Mouse (Mus musculus) cerebellum, adult 9-10 months (tissue): ENCODE measurements around the gene Zfp536.
"Not testable (repeated sequence)": the region's sequence is repeated elsewhere in the genome, so short reads cannot be mapped to it uniquely, and the experiment has no call there.

Source experiments
- DNase-seq: peaks from one replicate; pipeline ENCODE4 v3.0.0; 2022

Gene Zfp536

DNA sequence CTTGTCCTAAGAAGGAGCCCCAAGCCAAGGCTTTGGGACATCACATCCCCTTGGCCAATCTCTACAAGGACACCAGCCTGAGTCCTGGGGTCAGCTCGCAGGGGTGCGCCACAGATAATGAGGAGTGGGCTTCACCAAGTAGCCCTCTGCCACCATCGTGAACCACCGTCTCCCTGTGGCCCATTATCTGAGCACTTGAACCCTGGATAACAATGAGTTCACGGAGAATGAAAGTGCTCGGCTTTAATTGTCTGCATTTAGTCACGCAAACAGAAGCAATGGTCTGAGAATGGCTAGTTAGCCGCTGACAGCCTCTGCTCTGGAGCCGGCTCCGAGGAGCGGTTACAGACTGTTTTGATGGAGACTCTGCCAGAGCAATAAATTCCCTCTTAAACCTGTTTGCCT lies 84.3 kb downstream of the Zfp536 start:
- DNase-seq, result peak; percentile 43

DNA sequence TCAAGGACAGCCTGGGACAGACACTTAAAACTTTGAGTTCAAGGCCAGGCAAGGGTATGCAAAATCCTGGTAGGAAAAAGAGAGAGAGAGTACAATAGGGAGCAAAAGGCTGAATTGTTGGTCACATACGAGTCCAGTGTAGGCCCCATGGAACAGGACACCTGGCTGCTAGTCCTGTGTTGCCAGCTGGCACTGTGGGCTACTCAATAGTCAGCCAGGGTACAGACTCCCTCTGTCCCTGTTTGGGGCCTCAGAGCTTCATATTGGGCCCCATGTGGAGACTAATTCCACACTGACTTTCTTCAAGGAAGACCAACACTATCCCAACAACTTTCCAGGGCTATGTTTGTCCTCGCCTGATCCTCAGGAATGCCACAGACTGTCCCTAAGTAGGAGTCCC lies 87.1 kb downstream of the Zfp536 start:
- DNase-seq, result peak; percentile 41

DNA sequence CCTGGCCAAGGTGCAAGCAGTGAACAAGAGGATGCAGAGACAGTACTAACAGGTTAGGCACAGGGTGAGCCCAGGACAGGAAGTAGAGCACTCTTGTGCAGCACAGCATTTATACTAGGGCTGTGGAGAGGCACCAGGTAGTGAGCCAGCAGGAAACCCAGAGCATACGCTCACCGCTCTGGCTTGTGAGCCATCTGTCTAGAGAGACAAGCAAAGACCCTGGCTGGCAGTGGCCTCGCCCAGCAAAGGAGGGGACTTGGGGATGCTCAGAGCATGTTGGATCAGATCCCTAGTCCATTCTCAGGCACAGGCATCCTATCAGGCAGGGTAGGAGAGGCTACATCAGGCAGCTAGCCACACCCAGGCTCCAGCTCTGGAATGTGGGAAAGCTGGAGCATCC lies 88.2 kb downstream of the Zfp536 start:
- peak; percentile 83 for DNase-seq

DNA sequence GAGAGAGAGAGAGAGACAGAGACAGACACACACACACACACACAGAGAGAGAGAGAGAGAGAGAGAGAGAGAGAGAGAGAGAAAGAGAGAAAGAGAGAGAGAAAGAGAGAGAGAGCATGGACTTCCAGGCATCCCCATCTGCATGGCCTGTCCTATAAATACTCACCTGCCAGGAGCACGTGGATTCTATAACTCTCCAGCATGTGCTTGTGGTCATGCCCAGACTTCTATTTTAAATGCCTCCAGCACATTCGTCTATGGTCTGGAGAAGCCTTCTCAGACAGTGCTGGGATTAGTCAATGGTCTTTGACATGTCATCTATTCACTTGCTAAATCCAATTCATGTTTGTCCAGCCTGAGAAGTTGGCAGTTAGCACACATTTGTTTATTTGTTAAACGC lies 92.1 kb downstream of the Zfp536 start:
- no peak for DNase-seq

DNA sequence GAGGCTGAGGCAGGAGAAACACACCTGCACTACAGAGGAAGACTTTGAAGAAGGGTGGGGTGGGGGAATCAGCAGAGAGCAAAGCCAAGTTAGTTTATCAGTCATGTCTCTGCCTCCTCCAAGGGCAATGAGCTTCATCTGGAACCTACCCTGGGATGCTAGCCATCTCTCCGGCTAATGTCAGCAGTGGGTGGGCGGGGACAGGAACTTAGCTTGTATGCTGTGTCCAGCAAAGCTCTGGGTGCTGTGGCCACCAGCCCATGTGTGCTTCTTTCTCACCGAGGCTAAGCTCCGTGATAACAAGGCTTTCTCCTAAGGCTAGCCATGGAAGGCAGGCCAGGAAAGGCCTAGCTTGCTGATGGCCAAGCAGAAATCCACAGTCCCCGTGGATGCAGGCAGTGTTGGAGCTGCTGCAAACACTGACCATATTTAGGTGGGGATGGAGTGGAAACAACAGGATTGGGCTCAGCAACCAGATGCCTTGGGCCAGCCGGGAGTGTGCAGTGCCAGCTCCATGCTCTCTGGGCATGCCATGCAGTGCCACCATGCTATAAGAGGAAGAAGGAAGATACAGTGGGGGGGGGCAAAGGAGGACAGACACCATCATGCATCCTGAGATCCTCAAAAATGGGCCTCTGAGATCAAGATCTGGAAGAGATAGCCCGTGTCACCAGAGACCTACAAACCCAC lies 109.6 kb downstream of the Zfp536 start:
- DNase-seq, result peak; percentile 41

DNA sequence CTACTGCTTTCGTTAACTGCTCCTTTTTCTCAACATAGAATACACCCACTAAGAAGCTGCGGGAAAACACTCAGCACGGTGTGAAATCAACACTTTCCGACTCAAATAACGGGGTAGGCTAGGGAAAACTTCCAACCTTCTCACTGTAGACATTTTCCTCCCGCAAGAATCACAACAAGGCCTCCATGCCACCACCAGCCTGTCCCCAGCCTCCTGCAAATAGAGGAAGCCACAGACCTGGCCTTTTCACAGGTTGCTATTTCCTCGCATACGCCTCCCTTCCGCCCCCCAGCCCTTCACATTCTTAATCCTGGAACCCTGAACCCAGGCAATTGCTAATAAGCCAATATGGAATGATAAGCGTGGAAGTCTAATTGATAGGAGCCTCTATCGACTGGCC lies 124.8 kb downstream of the Zfp536 start:
- DNase-seq, result no peak

DNA sequence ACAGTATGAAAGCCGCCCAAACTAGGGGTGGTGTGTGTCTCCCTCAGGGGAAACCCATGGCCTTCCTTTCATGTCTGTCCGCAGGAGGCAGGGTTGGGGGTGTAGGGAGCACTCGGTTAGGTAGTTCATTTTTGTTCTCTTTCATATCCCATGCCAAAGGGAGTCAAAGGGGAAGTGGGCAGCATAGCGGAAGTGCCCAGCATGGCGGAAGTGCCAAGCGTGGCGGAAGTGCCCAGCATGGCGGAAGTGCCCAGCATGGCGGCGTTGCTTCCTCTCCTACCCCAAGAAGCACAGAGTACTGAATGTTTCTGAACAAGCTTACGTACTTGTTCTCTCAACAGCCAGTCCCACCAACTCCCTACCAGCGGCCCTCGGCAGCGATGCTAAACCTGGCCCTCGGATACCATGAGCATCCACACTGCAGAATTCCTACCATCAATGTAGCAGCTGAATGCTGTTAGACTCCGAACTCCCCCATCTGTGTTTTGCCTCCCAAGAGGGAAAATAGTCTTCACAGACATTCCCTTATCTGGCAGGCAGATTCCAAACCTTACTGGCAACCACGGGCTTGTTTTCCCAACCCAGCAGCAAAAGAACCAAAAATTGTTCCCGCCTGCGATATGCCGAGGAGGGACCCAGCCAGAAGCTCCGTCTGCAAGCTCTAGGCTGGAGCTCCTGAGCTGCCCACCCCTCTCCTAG lies 125.4 kb downstream of the Zfp536 start:
- no peak for DNase-seq

DNA sequence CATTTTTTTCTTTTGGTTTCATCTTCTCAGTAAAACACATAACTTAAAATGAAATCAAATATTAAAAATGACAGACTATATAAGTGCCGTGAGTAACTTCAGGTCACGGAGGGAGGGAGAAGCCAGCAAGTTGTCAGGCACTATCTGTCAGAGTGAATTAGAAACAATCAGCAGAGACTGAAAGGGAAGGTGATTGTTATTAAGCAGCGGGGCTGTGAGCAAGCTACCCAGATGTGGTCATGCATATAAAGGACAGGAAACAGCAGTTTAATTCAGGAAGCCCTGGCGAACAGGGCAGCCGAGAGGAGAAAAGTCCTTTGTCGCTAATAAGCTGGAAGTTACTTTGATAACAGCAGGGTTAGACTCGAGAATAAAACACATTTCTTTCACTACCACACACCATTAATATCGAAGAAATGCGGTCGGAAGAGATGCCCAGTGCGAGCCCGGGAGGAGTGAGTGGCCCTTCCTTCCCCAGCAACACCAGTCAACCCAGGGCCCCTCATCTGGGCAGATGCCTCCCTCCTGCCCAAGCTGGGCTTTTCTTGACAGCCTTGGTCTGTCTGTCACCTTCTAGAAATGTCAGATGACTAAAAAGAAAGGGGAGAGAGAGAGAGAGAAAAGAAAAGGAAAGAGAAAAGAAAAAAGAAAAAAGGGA lies 133.6 kb downstream of the Zfp536 start:
- no peak for DNase-seq

DNA sequence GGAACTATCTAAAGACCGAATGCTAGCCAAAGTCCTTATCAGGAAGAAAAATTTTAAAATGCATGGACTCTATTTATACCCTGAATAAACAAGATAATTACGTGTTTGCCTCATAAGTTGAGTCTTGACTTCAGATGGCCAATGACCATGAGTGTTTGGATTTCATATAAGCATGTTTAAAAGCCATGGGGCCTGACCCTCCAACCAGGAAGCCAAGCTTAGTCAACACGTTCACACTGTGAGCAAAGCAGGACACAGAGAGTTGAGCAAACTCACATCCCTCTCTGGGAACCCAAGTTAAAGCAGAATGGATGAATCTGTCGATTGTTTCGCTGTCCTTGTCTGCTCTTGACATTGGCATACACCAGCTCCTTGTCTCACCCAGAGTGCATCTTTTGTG lies 138.6 kb downstream of the Zfp536 start:
- no peak for DNase-seq

DNA sequence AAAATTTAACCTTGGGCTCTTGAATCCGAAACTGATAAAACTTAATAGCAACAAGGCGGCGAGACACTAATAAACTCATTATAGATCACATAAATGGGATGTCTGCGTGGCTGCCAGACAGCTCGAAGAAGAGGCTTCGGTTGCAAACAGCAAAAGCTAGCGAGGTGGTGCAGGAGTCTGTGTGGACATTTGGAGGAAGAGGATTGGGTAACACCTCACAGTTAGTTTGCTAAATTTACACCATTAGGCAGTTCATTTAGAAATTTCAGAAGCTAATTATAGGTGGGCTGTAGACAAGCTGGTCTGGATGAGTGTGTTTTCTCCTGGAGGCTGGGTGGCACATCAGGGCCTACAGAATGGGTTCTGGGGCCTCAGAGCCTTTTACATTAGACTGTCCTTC lies 143.0 kb downstream of the Zfp536 start:
- no peak for DNase-seq

DNA sequence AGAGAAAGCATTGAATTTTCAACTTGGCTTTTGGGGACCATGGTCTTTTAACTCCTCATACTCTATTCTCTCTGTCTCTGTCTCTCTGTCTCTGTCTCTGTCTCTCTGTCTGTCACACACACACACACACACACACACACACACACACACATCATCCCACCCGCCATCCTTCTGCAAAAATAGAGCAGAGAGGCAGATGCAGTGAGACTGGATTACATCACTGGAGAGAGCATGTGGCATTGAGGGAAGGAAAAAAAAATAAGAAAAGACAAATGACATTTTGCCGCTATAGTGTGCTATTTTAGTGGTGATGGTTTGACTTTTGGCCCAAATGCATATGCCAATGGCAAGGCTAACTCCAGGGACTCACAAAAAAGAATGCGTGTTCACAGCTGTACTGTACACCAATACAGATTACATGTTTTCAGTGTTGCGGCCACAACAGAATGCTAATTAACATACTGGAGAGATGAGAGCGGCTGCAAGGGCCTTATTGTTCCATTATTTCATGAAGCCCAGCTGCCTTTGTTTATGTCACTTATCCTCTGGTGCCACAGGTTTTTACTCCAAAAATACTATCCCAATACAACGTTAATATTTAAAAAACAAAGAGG lies 145.4 kb downstream of the Zfp536 start:
- no peak for DNase-seq

DNA sequence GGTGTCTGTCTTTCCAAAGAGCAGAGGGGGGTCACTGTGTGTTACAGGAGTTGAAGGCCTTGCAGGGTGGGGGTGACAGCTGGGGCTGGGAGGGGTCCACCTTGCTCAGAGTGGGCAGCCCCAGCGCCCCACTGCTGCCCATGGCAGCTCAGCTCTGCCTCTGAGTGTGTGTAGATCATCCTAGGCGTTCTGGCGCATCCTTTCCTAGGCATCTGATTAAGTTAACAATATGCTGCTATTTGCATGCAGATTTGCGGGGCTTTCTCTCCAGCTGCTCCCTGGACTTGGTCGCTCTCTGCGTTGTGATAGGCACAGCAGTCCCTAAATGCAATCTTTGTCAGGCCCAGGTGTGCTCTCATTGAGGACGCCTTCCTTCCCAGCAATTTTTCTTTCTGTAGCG lies 147.7 kb downstream of the Zfp536 start:
- DNase-seq, result no peak

DNA sequence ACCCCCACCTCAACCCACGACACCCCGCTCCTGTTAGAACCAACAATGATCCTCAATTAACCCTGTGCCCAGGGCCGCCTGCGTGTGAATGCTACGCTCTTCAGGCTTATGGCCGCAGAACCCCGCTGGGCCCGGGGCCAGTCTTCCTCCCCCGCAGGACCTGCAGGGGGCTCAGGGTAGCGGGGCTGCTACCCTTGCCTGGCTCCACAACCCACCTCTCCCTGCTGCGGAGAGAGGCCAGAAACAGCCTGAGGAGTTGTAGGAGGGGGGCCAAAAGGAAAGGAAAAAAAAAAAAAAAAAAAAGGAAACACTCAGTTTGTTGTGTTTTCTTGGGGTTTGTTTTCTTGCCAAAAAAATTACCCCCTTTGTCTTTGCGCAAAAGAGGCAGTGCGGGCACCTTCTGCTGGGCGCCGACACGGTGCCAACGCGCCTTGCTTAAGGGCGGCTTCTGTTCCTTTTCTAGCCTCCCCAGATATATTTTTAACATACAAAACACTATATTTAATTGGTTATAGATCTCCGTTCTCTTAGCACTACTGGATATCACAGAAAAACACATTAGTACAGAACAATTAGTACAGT lies 148.6 kb downstream of the Zfp536 start:
- peak; percentile 71 for DNase-seq

DNA sequence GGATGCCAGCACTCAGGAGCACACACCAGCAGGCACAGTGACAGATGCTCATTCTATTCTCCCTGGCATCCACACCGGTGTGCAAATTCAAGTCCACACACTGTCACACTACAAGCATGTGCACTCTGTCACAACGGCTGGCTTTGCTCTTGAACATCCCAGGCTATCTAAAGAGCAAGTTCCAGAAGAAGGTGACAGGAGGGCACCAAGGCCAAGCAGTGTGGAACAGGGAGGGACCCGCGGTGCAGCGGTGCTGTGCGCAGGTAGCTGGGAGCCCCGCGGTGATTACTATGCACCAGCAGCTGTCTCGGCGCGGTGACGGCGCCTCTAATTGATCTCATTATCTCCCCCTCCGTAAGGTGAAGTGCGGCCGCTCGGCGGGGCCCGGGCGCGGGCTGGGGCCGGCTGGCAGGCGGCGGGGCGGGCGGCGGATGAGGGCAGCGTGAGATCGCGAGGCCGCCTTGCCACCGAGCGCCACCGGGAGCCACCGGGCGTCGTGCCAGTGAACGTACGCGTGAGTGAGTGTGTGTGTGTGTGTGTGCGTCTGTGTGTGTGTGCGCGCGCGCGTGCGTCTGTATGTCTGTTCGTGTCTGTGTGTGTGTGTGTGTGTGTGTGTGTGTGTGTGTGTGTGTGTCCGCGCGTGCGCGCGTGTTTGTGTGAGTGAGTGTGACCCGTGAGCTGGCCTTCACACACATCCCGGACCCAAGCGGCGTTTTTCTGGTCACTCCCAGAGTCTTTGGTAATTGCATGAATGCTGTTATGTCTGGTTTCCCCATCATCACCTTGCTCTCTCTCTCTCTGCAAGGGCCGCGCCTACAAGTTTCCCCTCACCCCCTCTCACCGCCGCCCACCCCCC lies 149.3 kb downstream of the Zfp536 start:
- DNase-seq, result peak; percentile 91

DNA sequence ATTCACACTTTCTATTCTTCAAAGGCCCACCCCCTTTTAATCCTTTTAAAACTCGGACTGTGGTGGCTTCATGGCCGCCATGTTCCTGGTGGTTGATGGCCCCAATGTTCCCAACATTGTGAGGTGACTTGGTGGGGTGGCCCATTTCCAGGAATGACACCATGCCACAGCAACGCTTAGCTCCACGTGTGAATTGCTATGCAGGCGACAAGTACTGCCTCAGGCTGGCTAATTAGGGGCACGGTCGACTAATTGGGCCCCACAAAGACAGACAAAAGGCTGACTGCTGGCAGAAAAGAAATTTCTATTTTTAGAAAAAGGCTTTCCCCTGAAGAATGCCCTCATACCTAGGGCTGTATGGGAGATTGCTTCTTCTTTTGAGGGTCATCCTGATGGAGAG lies 154.2 kb downstream of the Zfp536 start:
- no peak for DNase-seq

DNA sequence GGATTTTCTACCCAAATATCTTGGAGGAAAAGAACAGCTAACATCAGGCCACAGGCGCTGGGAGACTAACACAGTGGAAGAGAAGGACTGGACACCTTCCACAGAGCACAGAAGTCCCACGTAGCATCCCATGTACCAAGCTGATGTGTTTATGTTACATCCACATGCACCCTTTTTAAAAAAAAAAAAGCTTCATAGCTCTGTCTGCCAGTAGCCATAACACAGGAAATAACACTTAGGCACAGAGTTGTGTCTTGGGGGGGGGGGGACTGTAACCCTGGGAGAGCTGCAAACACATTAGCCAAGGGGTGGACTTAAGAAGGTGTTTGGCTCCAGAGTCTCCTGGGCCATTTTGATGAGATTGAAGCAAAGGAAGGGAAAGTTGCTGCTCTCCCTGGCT lies 155.6 kb downstream of the Zfp536 start:
- DNase-seq, result no peak

DNA sequence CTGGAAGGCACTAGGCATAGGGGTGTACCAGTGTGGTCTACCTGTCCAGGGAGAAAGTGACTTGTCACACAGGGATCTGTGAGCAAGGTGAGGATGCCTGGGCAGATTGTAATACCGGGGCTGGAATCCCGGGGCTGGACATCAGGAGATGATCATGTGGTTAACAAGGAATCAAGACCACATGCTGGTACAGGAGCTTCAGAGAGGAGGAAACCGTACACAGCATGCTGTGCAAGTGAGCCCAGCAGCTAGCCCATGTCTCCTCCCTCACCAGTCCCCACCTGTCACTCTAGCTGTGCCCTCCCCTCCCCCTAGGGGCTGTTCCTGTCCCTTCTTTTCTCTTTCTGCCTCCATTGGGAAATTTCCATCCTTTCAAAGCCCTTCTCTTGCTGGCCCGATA lies 157.5 kb downstream of the Zfp536 start:
- DNase-seq, result peak; percentile 70

DNA sequence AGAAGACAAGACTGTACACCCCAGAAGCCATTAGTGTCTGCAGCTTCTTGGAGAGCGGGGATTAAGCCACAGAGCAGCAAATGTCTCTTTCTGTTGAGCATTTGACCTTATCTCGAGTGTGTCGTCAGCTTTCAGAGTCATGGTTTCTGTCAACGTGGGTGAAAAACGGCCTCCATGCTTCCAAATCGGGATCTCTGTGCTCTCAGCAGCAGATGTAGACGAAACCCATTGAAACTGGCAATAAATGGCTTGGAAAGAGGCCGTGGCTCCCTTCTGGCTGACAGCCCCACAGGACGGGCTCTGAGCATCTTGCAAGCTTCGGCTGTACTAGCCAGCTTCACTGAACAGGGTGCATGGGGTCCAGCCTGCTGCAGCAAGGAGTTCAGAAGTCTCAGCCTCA lies 159.1 kb downstream of the Zfp536 start:
- DNase-seq, result no peak

DNA sequence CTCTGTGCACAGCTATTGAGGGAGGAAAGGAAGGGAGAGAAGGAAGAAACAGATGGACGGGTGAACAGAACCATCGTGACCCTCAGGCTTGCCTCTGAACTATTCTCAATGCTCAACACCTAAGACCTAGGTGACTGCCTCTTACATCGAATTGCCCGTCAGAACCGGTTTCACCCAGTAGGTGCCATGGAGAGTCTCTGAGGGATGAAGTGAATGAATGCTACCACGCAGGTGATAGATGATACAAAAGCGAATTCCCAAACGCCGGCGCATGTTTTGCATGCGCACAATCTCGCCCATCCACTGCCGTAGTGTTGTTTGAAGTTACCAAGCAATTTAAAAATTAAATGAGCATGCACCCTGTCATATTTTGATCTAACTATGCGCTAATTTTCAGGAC lies 164.9 kb downstream of the Zfp536 start:
- DNase-seq, result no peak

DNA sequence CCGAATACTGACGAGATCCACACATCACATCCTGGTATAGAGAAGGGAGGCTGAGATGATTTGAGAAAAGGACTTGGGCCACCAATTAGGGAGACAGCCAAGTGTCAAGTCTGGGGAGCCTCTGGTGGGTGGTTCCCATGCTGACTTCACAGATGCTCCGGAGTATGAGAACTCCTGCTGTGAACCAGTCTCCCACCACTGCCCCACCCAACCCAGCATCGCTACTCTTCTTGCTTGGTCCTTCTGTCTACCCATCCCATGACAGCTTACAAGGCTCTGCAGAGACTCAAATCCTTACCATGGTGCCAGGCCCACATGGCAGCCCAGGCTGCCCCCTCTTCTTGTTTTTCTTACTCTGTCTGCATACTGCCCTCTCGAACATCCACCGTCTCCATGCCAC lies 165.5 kb downstream of the Zfp536 start:
- no peak for DNase-seq

DNA sequence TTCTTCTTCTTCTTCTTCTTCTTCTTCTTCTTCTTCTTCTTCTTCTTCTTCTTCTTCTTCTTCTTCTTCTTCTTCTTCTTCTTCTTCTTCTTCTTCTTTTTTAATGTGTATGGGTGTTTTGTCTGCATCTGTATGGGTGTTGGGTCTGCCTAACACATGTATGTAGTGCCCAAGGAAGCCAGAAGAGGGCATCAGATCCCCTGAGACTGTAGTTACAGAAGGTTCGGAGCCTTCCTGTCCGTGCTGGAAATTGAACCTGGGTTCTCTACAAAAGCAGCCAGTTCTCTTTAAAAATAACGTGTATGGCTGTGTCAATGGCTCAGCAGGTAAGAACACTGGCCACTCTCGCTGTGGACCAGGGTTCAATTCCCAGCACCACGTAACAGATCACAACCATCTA lies 167.0 kb downstream of the Zfp536 start:
- DNase-seq, result no peak

DNA sequence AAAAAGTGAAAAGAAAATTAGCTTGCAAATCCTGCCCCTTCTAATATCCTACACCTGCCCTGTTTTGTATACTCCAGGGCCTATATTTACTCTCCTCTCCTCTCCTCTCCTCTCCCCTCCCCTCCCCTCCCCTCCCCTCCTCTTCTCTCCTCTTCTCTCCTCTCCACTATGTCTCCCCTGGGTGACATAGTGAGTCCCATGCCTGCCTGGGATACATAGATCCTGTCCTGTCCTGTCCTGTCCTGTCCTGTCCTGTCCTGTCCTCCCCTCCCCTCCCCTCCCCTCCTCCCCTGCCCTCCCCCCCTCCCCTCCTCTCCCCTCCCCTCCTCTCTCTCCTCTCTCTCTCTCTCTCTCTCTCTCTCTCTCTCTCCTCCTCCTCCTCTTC lies 169.9 kb downstream of the Zfp536 start:
- not testable (repeated sequence) for DNase-seq
